Mouse (Mus musculus): Measurements from ENCODE around the gene Serpina9.

DNA sequence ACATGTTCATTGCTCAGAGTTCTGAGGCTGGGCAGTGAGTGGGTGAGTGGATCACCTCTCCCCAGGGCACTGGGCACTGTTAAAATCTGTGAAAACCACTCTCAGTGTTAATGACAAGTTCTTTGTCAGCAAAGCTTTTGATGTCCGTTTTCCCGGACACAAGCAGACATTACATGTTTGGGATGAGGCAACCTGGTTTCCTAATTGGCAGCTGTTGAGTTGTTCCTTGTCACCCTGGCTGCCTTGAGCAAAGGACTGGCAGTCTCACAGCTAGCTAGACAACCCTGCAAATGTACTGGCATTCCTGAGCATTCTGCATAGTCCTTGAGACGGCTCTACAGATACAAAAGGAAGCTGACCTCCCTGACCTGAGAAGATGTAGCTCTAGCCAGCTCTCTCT lies 36.5 kb downstream of the Serpina9 start:
- TF ChIP-seq MAX (IDR thresholded peaks at IDR 0.05; ENCODE audit: low read length) (no peak), USF1 (IDR thresholded peaks at IDR 0.05; ENCODE audit: low read depth, low read length) (no peak), ZC3H11A (IDR thresholded peaks at IDR 0.05; ENCODE audit: low read depth, low read length) (no peak), SIN3A (IDR thresholded peaks at IDR 0.05; ENCODE audit: low read length) (no peak), GATA1 (IDR thresholded peaks at IDR 0.05; ENCODE audit: low read depth, low read length) (no peak), KAT2A (conservative IDR thresholded peaks at IDR 0.05; ENCODE audit: low read depth, low read length) (no peak)
